Mouse (Mus musculus) CH12.LX (cell line): ENCODE results near the gene Ssbp3. TPM values are rescaled to one million over a fixed set of nuclear protein-coding genes. Genes with fewer than 3 reads are reported as not detected.
A peak's percentile ranks its signal among the peaks of the same experiment; 100 is the strongest.

Source experiments
- DNase-seq: peaks from one replicate; pipeline ENCODE4 v3.0.0-alpha.2; 2013; ENCODE audit errors: extremely low read depth
- H3K27ac ChIP-seq: 2 replicates; pipeline ENCODE4 v1.5.1; 2012; ENCODE audit warnings: low read depth, mild to moderate bottlenecking, control low read depth, moderate library complexity; ENCODE audit not compliant: insufficient read depth
- H3K27me3 ChIP-seq: replicated peaks from 2 replicates; pipeline ENCODE3; 2012; ENCODE audit warnings: inconsistent platforms
- H3K36me3 ChIP-seq, 2 experiments: replicated peaks in 1 of 2; 2 replicates each; pipeline versions ENCODE3 to v1.6.1; 2012; ENCODE audit warnings: inconsistent platforms in 1 of 2, low read length in 1 of 2, mild to moderate bottlenecking in 1 of 2, mixed read lengths in 1 of 2, moderate library complexity in 1 of 2; ENCODE audit not compliant: control insufficient read depth in 1 of 2, insufficient read depth in 1 of 2
- H3K4me1 ChIP-seq, 2 experiments: 2 replicates each; pipeline ENCODE4 v1.6.1; 2012; ENCODE audit warnings: inconsistent platforms in 1 of 2, moderate library complexity in 1 of 2; ENCODE audit not compliant: insufficient read depth in 2 of 2, control insufficient read depth in 1 of 2
- H3K4me2 ChIP-seq: 2 replicates; pipeline ENCODE4 v1.6.1; 2012; ENCODE audit warnings: low read depth, mild to moderate bottlenecking, control low read depth; ENCODE audit not compliant: poor library complexity, insufficient read depth, severe bottlenecking
- H3K4me3 ChIP-seq, 3 experiments: fragments of 150-350 bp in 1 of 3; sonication (generic) in 1 of 3; replicated peaks in 1 of 3; 2 replicates each; pipeline versions ENCODE3 to v1.5.1; 2011 to 2012; ENCODE audit warnings: low read depth in 2 of 3, low read length in 2 of 3, mild to moderate bottlenecking in 2 of 3, moderate library complexity in 2 of 3, control low read depth in 1 of 3, improper control_type of control experiment in 1 of 3, inconsistent platforms in 1 of 3, mixed read lengths in 1 of 3; ENCODE audit not compliant: poor library complexity in 1 of 3
- H3K79me2 ChIP-seq: replicated peaks from 2 replicates; pipeline ENCODE4 v1.6.1; 2012; ENCODE audit warnings: mild to moderate bottlenecking, moderate library complexity; ENCODE audit not compliant: control insufficient read depth, poor library complexity, insufficient read depth, severe bottlenecking; ENCODE audit errors: extremely low read depth
- H3K9ac ChIP-seq: 2 replicates; pipeline ENCODE4 v1.6.1; 2012; ENCODE audit warnings: low read depth, mild to moderate bottlenecking, control low read depth, moderate library complexity; ENCODE audit not compliant: insufficient read depth
- H3K9me3 ChIP-seq: replicated peaks from 2 replicates; pipeline ENCODE3; 2012; ENCODE audit warnings: low read length, inconsistent platforms, mixed read lengths
- CHD2 ChIP-seq: IDR thresholded peaks from 2 replicates; pipeline ENCODE4 v1.6.1; 2011; ENCODE audit warnings: low read length, improper control_type of control experiment
- CTCF ChIP-seq, 2 experiments: IDR thresholded peaks in 1 of 2; conservative IDR thresholded peaks in 1 of 2; 2 replicates each; pipeline ENCODE4 v1.5.1; 2011 to 2012; ENCODE audit warnings: low read depth in 2 of 2, low read length in 2 of 2, improper control_type of control experiment in 1 of 2, inconsistent platforms in 1 of 2, mild to moderate bottlenecking in 1 of 2, moderate library complexity in 1 of 2
- EP300 ChIP-seq: IDR thresholded peaks from 2 replicates; pipeline ENCODE4 v1.6.1; 2011; ENCODE audit warnings: low read length, improper control_type of control experiment
- GABPA ChIP-seq: IDR thresholded peaks from 2 replicates; pipeline ENCODE4 v1.6.1; 2012; ENCODE audit warnings: low read depth, low read length, improper control_type of control experiment, inconsistent platforms; ENCODE audit not compliant: insufficient replicate concordance
- IRF4 ChIP-seq: IDR thresholded peaks from 2 replicates; pipeline ENCODE4 v1.6.1; 2014; ENCODE audit warnings: low read depth, mild to moderate bottlenecking, inconsistent platforms, low read length, improper control_type of control experiment
- KAT2A ChIP-seq: IDR thresholded peaks from 2 replicates; pipeline ENCODE4 v1.6.1; 2012; ENCODE audit warnings: low read length, improper control_type of control experiment, inconsistent platforms; ENCODE audit not compliant: insufficient replicate concordance
- MAZ ChIP-seq: IDR thresholded peaks from 2 replicates; pipeline ENCODE4 v1.6.1; 2012; ENCODE audit warnings: low read depth, mild to moderate bottlenecking, inconsistent platforms, low read length, improper control_type of control experiment, moderate library complexity
- MXI1 ChIP-seq: IDR thresholded peaks from 2 replicates; pipeline ENCODE4 v1.6.1; 2011; ENCODE audit warnings: mild to moderate bottlenecking, low read depth, low read length, improper control_type of control experiment
- MYC ChIP-seq: IDR thresholded peaks from 2 replicates; pipeline ENCODE4 v1.6.1; 2011; ENCODE audit warnings: low read depth, mild to moderate bottlenecking, improper control_type of control experiment, low read length
- NRF1 ChIP-seq: IDR thresholded peaks from 2 replicates; pipeline ENCODE4 v1.6.1; 2014; ENCODE audit warnings: low read depth, mild to moderate bottlenecking, inconsistent platforms, low read length, improper control_type of control experiment, moderate library complexity
- PAX5 ChIP-seq: IDR thresholded peaks from 2 replicates; pipeline ENCODE4 v1.6.1; 2012; ENCODE audit warnings: low read length, inconsistent platforms, mixed read lengths
- POLR2A ChIP-seq: IDR thresholded peaks from 2 replicates; pipeline ENCODE4 v1.6.1; 2011; ENCODE audit warnings: low read depth, mild to moderate bottlenecking, improper control_type of control experiment, low read length
- POLR2AphosphoS2 ChIP-seq: IDR thresholded peaks from 2 replicates; pipeline ENCODE4 v1.6.1; 2011; ENCODE audit warnings: low read depth, low read length, improper control_type of control experiment
- RAD21 ChIP-seq: IDR thresholded peaks from 2 replicates; pipeline ENCODE4 v1.6.1; 2011; ENCODE audit warnings: low read depth, mild to moderate bottlenecking, low read length, improper control_type of control experiment, moderate library complexity
- SMC3 ChIP-seq: IDR thresholded peaks from 2 replicates; pipeline ENCODE4 v1.6.1; 2011; ENCODE audit warnings: low read depth, low read length, improper control_type of control experiment
- TBP ChIP-seq: conservative IDR thresholded peaks from 2 replicates; pipeline ENCODE4 v1.6.1; 2011; ENCODE audit warnings: low read depth, low read length, improper control_type of control experiment
- TCF12 ChIP-seq: IDR thresholded peaks from 2 replicates; pipeline ENCODE4 v1.6.1; 2014; ENCODE audit warnings: low read depth, mild to moderate bottlenecking, inconsistent platforms, low read length, improper control_type of control experiment
- USF1 ChIP-seq: IDR thresholded peaks from 2 replicates; pipeline ENCODE4 v1.6.1; 2014; ENCODE audit warnings: low read depth, mild to moderate bottlenecking, inconsistent platforms, low read length, improper control_type of control experiment
- ZC3H11A ChIP-seq: IDR thresholded peaks from 2 replicates; pipeline ENCODE4 v1.6.1; 2012; ENCODE audit warnings: low read depth, mild to moderate bottlenecking, inconsistent platforms, low read length, improper control_type of control experiment
- ZKSCAN1 ChIP-seq: IDR thresholded peaks from 2 replicates; pipeline ENCODE4 v1.6.1; 2012; ENCODE audit warnings: low read depth, inconsistent platforms, low read length, improper control_type of control experiment, borderline replicate concordance
- ZNF384 ChIP-seq: IDR thresholded peaks from 2 replicates; pipeline ENCODE4 v1.6.1; 2012; ENCODE audit warnings: low read depth, low read length, improper control_type of control experiment, inconsistent platforms
- dilution Hi-C: fragments of 300-500 bp; cut with MboI; formaldehyde crosslinking; loops from 2 replicates; pipeline ENCODE4 v1.14.3; 2020; ENCODE audit warnings: low sequenced_read_pairs; ENCODE audit not compliant: extremely low pct_unique_long_range_greater_than_20kb, extremely low pct_ligation_motif_present
- in situ Hi-C: fragments of 300-500 bp; cut with MboI; formaldehyde crosslinking; loops from 3 replicates; pipeline ENCODE4 v1.14.3; 2019; ENCODE audit warnings: low sequenced_read_pairs, low pct_ligation_motif_present, low pct_unique_long_range_greater_than_20kb, mixed read lengths
- polyA plus RNA-seq: library from polyadenylated mRNA; unstranded; fragments of >175 nt; gene quantifications from 2 replicates; pipeline ENCODE4 v1.2.1, GENCODE M21; 2012; ENCODE audit warnings: low read depth; ENCODE audit not compliant: insufficient read length
- total RNA-seq, 2 experiments: library from RNA; depleted of rRNA; stranded (reverse); fragments of 300-350 nt in 1 of 2; fragments of >200 nt in 1 of 2; gene quantifications; 2 replicates each; pipeline ENCODE4 v1.2.3; 2012 to 2014

Ssbp3 gene
- total and polyA plus RNA-seq, 3 experiments = 32.4 to 129 (median 76.5) TPM

DNA sequence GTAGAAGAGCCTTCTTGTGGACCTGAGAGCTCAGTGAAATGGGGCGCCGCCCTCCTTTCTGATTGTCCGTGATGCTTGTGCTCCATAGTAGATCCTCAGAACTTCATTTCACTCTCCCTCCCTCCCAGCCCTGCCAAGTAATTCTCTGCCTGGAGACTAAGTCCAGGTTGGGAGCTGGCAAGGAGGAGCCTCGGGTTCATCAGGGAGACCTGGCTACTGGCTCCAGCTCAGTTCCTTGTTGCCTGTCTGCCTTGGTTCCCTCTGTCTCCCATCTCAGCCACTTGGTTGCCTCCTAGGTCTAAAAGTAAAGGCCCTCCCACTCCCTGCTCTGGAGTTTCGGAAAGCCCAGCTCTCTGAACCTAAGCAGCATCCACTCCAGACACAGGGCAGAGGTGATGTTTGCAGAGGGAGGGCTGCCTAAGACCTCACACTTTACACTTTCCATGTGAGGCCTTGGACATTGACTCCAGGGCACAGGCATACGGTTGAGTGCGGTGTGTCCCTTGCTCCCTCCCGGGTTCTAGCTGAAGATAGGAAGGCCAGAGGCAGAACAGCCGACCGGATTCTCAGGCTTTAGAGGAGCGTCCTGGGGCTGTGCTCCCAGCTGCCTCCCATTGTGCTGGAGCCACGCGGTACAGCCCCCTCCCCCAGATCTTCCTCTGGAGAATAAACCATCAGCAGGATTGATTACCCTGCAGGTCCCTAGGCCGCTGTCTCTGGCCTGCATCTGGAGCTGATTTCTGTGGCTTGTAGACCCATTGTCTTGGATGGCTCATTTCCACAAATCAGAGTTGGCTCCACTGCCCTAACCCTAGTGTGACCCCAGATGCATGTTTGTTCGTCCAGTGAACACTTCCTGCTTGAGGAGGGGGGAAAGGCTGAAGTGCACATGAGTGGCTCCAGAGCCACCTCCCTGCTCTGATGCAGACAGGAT is 75.7 kb downstream of the Ssbp3 start:
- no peaks in the 10 kb centered on the region for H3K79me2 ChIP-seq
- no peak overlapping the region for H3K9ac ChIP-seq
- H3K4me3 ChIP-seq = no peak overlapping the region
- H3K4me1 ChIP-seq = peaks cover 29 to 83% of the 10 kb centered on the region in 2 experiments
- DNase-seq = no peak
- H3K36me3 ChIP-seq = peaks cover 0 to 65% of the 10 kb centered on the region in 2 experiments
- in situ Hi-C loops (loop anchor here (5.0 kb wide), 1 partner anchor 84 kb away; no protein-coding TSS in a partner anchor), dilution Hi-C loops (no loop called here)
- no peak overlapping the region for H3K4me2 ChIP-seq
- TF ChIP-seq ZC3H11A (no peak), ZNF384 (no peak), SMC3 (no peak), CTCF (conservative IDR thresholded peaks at IDR 0.05 in 1 of 2, IDR thresholded peaks at IDR 0.05 in 1 of 2; ENCODE audit: low read depth in 2 of 2, low read length in 2 of 2) (no peak), USF1 (no peak)
- H3K27ac ChIP-seq = no peak overlapping the region; the same call in 1 of the 2 replicates
- H3K27me3 ChIP-seq = no peaks in the 10 kb centered on the region
- H3K9me3 ChIP-seq = no peaks in the 10 kb centered on the region

DNA sequence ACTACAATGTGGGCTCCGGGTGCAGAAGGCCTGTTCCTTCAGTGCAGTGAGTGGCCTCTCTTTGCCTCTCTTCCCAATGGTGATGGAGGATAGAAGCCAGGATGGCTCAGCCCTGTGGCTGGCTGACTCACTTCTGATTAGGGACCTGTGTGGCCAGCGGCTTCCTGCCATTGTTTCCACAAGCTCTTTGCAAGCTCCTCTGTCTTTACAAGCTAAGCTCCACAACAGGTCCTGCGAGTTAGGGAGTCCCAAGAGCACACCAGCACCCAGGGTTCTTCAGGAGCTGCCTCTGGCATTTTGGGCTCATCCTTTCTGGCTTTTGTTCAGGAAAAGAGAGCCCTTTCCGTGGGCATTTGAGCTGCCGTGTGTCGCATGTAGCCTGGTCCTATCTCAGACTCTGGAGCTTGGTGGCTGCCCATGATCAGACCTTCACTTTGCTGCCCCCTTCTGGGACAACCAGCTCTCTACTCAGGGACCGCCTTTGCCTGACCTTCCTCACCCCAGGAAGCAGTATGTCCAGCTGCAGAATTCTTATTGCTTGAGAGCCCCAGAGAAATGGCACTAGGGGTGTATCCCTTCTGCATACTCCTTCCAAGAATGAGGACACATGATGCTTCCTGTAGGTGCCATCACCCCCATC is 77.3 kb downstream of the Ssbp3 start:
- in situ Hi-C loops (loop anchor here (5.0 kb wide), 1 partner anchor 86 kb away; no protein-coding TSS in a partner anchor), dilution Hi-C loops (no loop called here)
- peaks cover 22 to 74% of the 10 kb centered on the region in 2 experiments for H3K4me1 ChIP-seq
- DNase-seq = peak; percentile 81
- H3K9me3 ChIP-seq = no peaks in the 10 kb centered on the region
- no peak overlapping the region for H3K4me2 ChIP-seq
- no peak overlapping the region for H3K9ac ChIP-seq
- TF ChIP-seq MYC = 0 out of 2 replicates have a peak, but pooled peaks have one; percentile 31
- no peak for TF ChIP-seq USF1
- TF ChIP-seq EP300 = no peak
- peak; percentile 88 for TF ChIP-seq RAD21
- TF ChIP-seq TCF12 = peak; percentile 15; the same call in 1 of the 2 replicates
- TF ChIP-seq CTCF (conservative IDR thresholded peaks at IDR 0.05 in 1 of 2, IDR thresholded peaks at IDR 0.05 in 1 of 2; ENCODE audit: low read depth in 2 of 2, low read length in 2 of 2) = peak in 1 of 2 experiments; percentile 87; a peak in 3 of 4 replicates
- TF ChIP-seq SMC3 = peak; percentile 95
- peak; percentile 69 for TF ChIP-seq ZC3H11A
- H3K27me3 ChIP-seq = no peaks in the 10 kb centered on the region
- peak overlapping the region; percentile 10; the same call in 1 of the 2 replicates for H3K27ac ChIP-seq
- no peaks in the 10 kb centered on the region for H3K79me2 ChIP-seq
- H3K36me3 ChIP-seq = peaks cover 0 to 79% of the 10 kb centered on the region in 2 experiments
- no peak overlapping the region for H3K4me3 ChIP-seq

DNA sequence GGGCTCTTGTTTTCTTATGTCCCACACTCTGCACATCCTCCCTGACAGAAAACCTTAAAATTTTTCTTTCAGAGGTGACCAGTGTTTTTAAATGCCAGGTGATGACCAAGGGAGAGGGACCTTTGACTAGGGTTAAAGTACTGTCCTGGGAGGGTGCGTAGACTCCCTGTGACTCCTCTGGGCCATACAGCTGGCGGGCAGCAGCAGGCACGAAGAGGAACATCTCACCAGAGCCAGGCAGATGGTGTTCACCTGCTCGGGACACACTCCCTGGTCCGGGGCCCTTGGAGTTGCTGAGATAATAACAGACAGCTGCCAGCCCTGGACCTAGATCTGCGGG is 78.4 kb downstream of the Ssbp3 start:
- no peak overlapping the region for H3K4me3 ChIP-seq
- no peak for DNase-seq
- H3K36me3 ChIP-seq = peaks cover 0 to 83% of the 10 kb centered on the region in 2 experiments
- no peak overlapping the region for H3K4me2 ChIP-seq
- H3K79me2 ChIP-seq = no peaks in the 10 kb centered on the region
- dilution Hi-C loops (no loop called here), in situ Hi-C loops (loop anchor here (5.0 kb wide), 1 partner anchor 87 kb away; no protein-coding TSS in a partner anchor)
- H3K27ac ChIP-seq = no peak overlapping the region
- H3K9ac ChIP-seq = no peak overlapping the region
- no peak for TF ChIP-seq SMC3
- no peak for TF ChIP-seq ZKSCAN1
- TF ChIP-seq KAT2A = no peak
- TF ChIP-seq MYC = no peak
- TF ChIP-seq NRF1 = no peak
- no peak for TF ChIP-seq MXI1
- TF ChIP-seq EP300 = no peak
- TF ChIP-seq POLR2A = no peak
- TF ChIP-seq POLR2AphosphoS2 = no peak
- TF ChIP-seq GABPA = no peak
- no peak for TF ChIP-seq IRF4
- no peak for TF ChIP-seq PAX5
- no peak for TF ChIP-seq MAZ
- no peak for TF ChIP-seq ZC3H11A
- no peak for TF ChIP-seq TBP
- TF ChIP-seq CHD2 = no peak
- no peaks in the 10 kb centered on the region for H3K27me3 ChIP-seq
- no peaks in the 10 kb centered on the region for H3K9me3 ChIP-seq
- H3K4me1 ChIP-seq = peaks cover 13 to 69% of the 10 kb centered on the region in 2 experiments
